Mouse (Mus musculus) spleen, embryonic (tissue): ENCODE data around the gene Gm42906.

Source experiments
- CTCF ChIA-PET: fragments of 350-600 bp; sonication (Branson Sonifier 250); formaldehyde crosslinking; loops from one replicate; lab custom pipeline; 2022; lab: Charles Lee

Gene Gm42906

GRCm38 (mm10) chr5:151149509-151149908 lies 278.5 kb downstream of the Gm42906 start:
- CTCF ChIA-PET, result no interaction called here

- CTCF ChIA-PET, result interaction anchor here (0.6 kb wide), 1 partner anchor 28 kb away, joined by 6 read pairs; no protein-coding TSS in a partner anchor
Observed at GRCm38 (mm10) chr5:151148079-151148478, 279.9 kb downstream of the Gm42906 start.

GRCm38 (mm10) chr5:151145807-151146206 lies 282.2 kb downstream of the Gm42906 start:
- CTCF ChIA-PET, result no interaction called here

- CTCF ChIA-PET, result no interaction called here
Observed at GRCm38 (mm10) chr5:151143955-151144354, 284.0 kb downstream of the Gm42906 start.

GRCm38 (mm10) chr5:151142671-151143601 lies 285.0 kb downstream of the Gm42906 start:
- CTCF ChIA-PET, result no interaction called here

GRCm38 (mm10) chr5:151142241-151142640 lies 285.7 kb downstream of the Gm42906 start:
- CTCF ChIA-PET, result no interaction called here

- CTCF ChIA-PET, result no interaction called here
Observed at GRCm38 (mm10) chr5:151137901-151138300, 290.1 kb downstream of the Gm42906 start.

- CTCF ChIA-PET, result no interaction called here
Observed at GRCm38 (mm10) chr5:151137311-151137710, 290.7 kb downstream of the Gm42906 start.

GRCm38 (mm10) chr5:151135965-151136364 lies 292.0 kb downstream of the Gm42906 start:
- CTCF ChIA-PET, result no interaction called here

GRCm38 (mm10) chr5:151135078-151135826 lies 292.7 kb downstream of the Gm42906 start:
- CTCF ChIA-PET, result no interaction called here

- CTCF ChIA-PET, result no interaction called here
Observed at GRCm38 (mm10) chr5:151134202-151134601, 293.8 kb downstream of the Gm42906 start.

- CTCF ChIA-PET, result no interaction called here
Observed at GRCm38 (mm10) chr5:151133744-151134143, 294.2 kb downstream of the Gm42906 start.

- CTCF ChIA-PET, result no interaction called here
Observed at GRCm38 (mm10) chr5:151129762-151130161, 298.2 kb downstream of the Gm42906 start.

- CTCF ChIA-PET, result no interaction called here
Observed at GRCm38 (mm10) chr5:151127298-151127717, 300.7 kb downstream of the Gm42906 start.

- CTCF ChIA-PET, result no interaction called here
Observed at GRCm38 (mm10) chr5:151126608-151127005, 301.4 kb downstream of the Gm42906 start.

- CTCF ChIA-PET, result no interaction called here
Observed at GRCm38 (mm10) chr5:151125985-151126607, 301.9 kb downstream of the Gm42906 start.

- CTCF ChIA-PET, result no interaction called here
Observed at GRCm38 (mm10) chr5:151117846-151118245, 310.1 kb downstream of the Gm42906 start.

GRCm38 (mm10) chr5:151116192-151116887 lies 311.6 kb downstream of the Gm42906 start:
- CTCF ChIA-PET, result no interaction called here

- CTCF ChIA-PET, result no interaction called here
Observed at GRCm38 (mm10) chr5:151112743-151113142, 315.2 kb downstream of the Gm42906 start.

- CTCF ChIA-PET, result no interaction called here
Observed at GRCm38 (mm10) chr5:151111080-151111871, 316.7 kb downstream of the Gm42906 start.
